8 mouse cellular contexts compared by ENCODE assay signal in the genomic region with DNA sequence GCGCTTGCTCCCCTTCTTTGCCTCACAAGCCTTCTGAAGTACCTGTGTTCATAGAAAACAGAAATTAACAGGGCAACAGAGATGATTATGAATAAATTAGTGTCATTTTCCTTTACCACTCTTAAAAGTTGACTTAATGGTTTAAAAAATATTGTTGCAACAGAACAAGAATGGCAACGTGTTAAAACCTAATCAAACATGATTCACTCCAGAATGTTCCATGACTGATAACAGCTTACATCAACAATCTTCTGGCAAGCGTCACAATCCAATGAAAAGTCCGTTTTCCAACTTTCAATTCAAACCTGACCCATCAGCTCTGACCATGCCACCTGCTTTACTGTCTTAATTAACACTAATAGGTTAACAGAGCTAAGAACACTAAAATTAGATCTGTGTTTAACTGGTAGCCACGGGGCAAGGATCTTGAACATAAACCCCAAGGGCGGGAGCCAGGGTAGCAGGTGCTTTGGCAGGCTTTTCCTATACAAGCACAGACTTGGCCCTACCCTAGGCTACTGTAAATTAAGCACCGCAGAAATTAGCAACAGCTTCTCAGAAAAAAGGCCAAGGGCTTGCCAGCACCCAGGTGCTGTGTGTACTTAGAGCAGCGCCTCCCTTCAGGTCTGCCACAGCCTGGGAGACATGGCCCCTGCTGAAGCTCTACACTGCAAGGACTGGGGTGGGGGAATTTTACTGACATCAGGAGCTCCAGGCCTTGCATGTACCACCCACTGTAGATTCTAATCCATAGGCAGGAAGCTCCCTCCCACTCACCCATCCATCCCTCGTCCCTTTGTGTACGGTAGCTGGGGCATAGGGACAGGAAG. TPM values are rescaled to one million over a fixed set of nuclear protein-coding genes. Genes with fewer than 3 reads are reported as not detected.
DNase-seq lines count a peak whose midpoint lies in the region; ATAC-seq and TF ChIP-seq lines count a peak whose summit lies in the region.

No protein-coding gene starts in this region.

- no peaks in the 10 kb centered on the region for H3K36me3 ChIP-seq in lung, embryonic 14.5 days (ENCODE audit: insufficient read depth)
- H3K36me3 ChIP-seq in hindbrain, embryonic 15.5 days = no peaks in the 10 kb centered on the region
- H3K36me3 ChIP-seq in myocyte (ENCODE audit: control insufficient read depth, insufficient read depth) = no peaks in the 10 kb centered on the region

- no peak overlapping the region for H3ac ChIP-seq in myocyte (ENCODE audit: control insufficient read depth, insufficient read length)

- TF ChIP-seq CTCF in lung, embryonic 14.5 days (IDR thresholded peaks at IDR 0.05; ENCODE audit: low read depth) = no peak

- ATAC-seq in lung, embryonic 14.5 days (ENCODE audit: insufficient read depth) = peak; percentile 31; the same call in 1 of the 2 replicates
- peak; percentile 42 for ATAC-seq in hindbrain, embryonic 15.5 days (ENCODE audit: low FRiP score, low read depth)

- 53% methylated on average over 10 of the region's 10 CpGs for WGBS in lung, embryonic 14.5 days
- WGBS in hindbrain, embryonic 15.5 days = 62% methylated on average over 10 of the region's 10 CpGs

- H3K27me3 ChIP-seq in lung, embryonic 14.5 days (ENCODE audit: insufficient read depth, low read length) = no peaks in the 10 kb centered on the region
- H3K27me3 ChIP-seq in hindbrain, embryonic 15.5 days = no peaks in the 10 kb centered on the region
- H3K27me3 ChIP-seq in myocyte (ENCODE audit: control insufficient read depth, insufficient read depth, insufficient read length) = no peaks in the 10 kb centered on the region

- H3K27ac ChIP-seq in lung, embryonic 14.5 days (ENCODE audit: low read depth) = peak overlapping the region; percentile 42; the same call in 1 of the 2 replicates
- H3K27ac ChIP-seq in hindbrain, embryonic 15.5 days (replicated peaks) = no peak overlapping the region

- peaks cover 16% of the 10 kb centered on the region for H3K4me1 ChIP-seq in lung, embryonic 14.5 days (ENCODE audit: insufficient read depth)
- H3K4me1 ChIP-seq in hindbrain, embryonic 15.5 days (replicated peaks) = peaks cover 19% of the 10 kb centered on the region

- H3K4me3 ChIP-seq in lung, embryonic 14.5 days (ENCODE audit: low read depth, low read length) = no peak overlapping the region
- H3K4me3 ChIP-seq in hindbrain, embryonic 15.5 days = no peak overlapping the region
- H3K4me3 ChIP-seq in myocyte = no peak overlapping the region

- no peaks in the 10 kb centered on the region for H3K9me3 ChIP-seq in lung, embryonic 14.5 days (ENCODE audit: low read depth, low read length)
- H3K9me3 ChIP-seq in hindbrain, embryonic 15.5 days = no peaks in the 10 kb centered on the region

- no peak for DNase-seq in lung, embryonic 14.5 days
- no peak for DNase-seq in lung, postnatal 25 days (ENCODE audit: low spot score)
- DNase-seq in cerebellum, postnatal 25 days = peak; percentile 76 to 77
- DNase-seq in adrenal gland, adult 18-20 months (ENCODE audit: low spot score in 2 of 2) = no peak
- no peak for DNase-seq in left cerebral cortex, adult 8-10 months (ENCODE audit: low spot score in 2 of 2)
- DNase-seq in spleen, adult 12 weeks (ENCODE audit: low spot score) = no peak

- H3K9ac ChIP-seq in lung, embryonic 14.5 days = no peak overlapping the region
- H3K9ac ChIP-seq in hindbrain, embryonic 15.5 days = no peak overlapping the region

- H3K4me2 ChIP-seq in lung, embryonic 14.5 days = no peak overlapping the region
- no peak overlapping the region for H3K4me2 ChIP-seq in hindbrain, embryonic 15.5 days
- peak overlapping the region; percentile 20 for H3K4me2 ChIP-seq in myocyte (ENCODE audit: low read depth)

- H3K79me2 ChIP-seq in myocyte (ENCODE audit: control insufficient read depth, insufficient read depth) = peaks cover 98% of the 10 kb centered on the region

- no peak for TF ChIP-seq POLR2A in myocyte (IDR thresholded peaks at IDR 0.05; ENCODE audit: insufficient read length, low read depth)

TF ChIP-seq in myocyte, 11 proteins besides CTCF, POLR2A, EP300 and RAD21:
- TF ChIP-seq MYOD1 (IDR thresholded peaks at IDR 0.05; ENCODE audit: control insufficient read depth in 1 of 3, insufficient read length in 2 of 3, low read depth in 2 of 3) (peak in 2 of 3 experiments; percentile 26 to 58), E2F4 (IDR thresholded peaks at IDR 0.05; ENCODE audit: insufficient read depth) (no peak), USF1 (IDR thresholded peaks at IDR 0.05; ENCODE audit: low read depth) (no peak), MYOG (IDR thresholded peaks at IDR 0.05; ENCODE audit: control insufficient read depth in 1 of 3, insufficient read depth in 1 of 3, insufficient read length in 2 of 3, low read depth in 2 of 3) (peak in 1 of 3 experiments; percentile 28), POLR2AphosphoS2 (IDR thresholded peaks at IDR 0.05; ENCODE audit: insufficient read length, low read depth) (no peak), TCF3 (IDR thresholded peaks at IDR 0.05; ENCODE audit: insufficient read length, low read depth) (no peak), REST (IDR thresholded peaks at IDR 0.05; ENCODE audit: insufficient read depth, insufficient read length) (no peak), TCF12 (IDR thresholded peaks at IDR 0.05; ENCODE audit: insufficient read depth, poor library complexity, severe bottlenecking) (no peak)

RNA-seq across cellular contexts. Expression of gene B4galt5, which starts 12.4 kb away (rescaled TPM):
- polyA plus RNA-seq in lung, embryonic 14.5 days (2014; fragmentation: Nextera tagmentation; extraction: Ambion mirVana) = 20.5 and 24.1 TPM in 2 replicates
- polyA plus RNA-seq in hindbrain, embryonic 15.5 days (2015; fragmentation: Nextera tagmentation; extraction: Ambion mirVana) = 31.5 and 34.2 TPM in 2 replicates
- polyA plus RNA-seq in myocyte (2012; fragmentation: generic; extraction: Trizol) = 70.0 TPM
- 100 to 1,000 TPM in 1 of 2 experiments, 10 to 100 TPM in 1; 74.7 to 123 TPM for total RNA-seq in adrenal gland, adult 18-20 months (2021)
- 10 to 100 TPM; 40.3 to 52.1 (median 43.5) TPM for total RNA-seq in left cerebral cortex, adult 8-10 months (2022)

Comparison
In these comparisons a context has a peak if more than half of its experiments do, and no peak if none do; other contexts are left out.
1. DNase-seq: peak in cerebellum, postnatal 25 days (2 of 2); none in lung, embryonic 14.5 days (single experiment), lung, postnatal 25 days (single experiment), adrenal gland, adult 18-20 months (0 of 2), left cerebral cortex, adult 8-10 months (0 of 2) and spleen, adult 12 weeks (single experiment).